Mouse (Mus musculus): ENCODE results near the gene Zbtb41. TPM values are rescaled to one million over a fixed set of nuclear protein-coding genes. Genes with fewer than 3 reads are reported as not detected.
A peak's percentile ranks its signal among the peaks of the same experiment; 100 is the strongest.

Gene Zbtb41
- polyA plus RNA-seq, 1 experiment from 2014 or later = 5.4 TPM

- Histone ChIP-seq H3K4me3 (ENCODE audit: low read length) (peak overlapping the region; percentile 80), H3K27me3 (replicated peaks; ENCODE audit: control insufficient read depth, insufficient read depth, low read length) (no peaks in the 10 kb centered on the region), H3K9me3 (ENCODE audit: control insufficient read depth, low read length) (no peaks in the 10 kb centered on the region), H3K4me2 (ENCODE audit: low read depth, low read length) (peak overlapping the region; percentile 90), H3K27ac (ENCODE audit: low read length) (0 out of 2 replicates have a peak overlapping the region, but pooled peaks have one; percentile 5), H3K36me3 (ENCODE audit: control insufficient read depth, insufficient read depth, low read length) (peaks cover 5% of the 10 kb centered on the region; the same call in 1 of the 2 replicates), H3K4me1 (ENCODE audit: control insufficient read depth, insufficient read depth, low read length) (peaks cover 10% of the 10 kb centered on the region), H3K9ac (ENCODE audit: low read depth, low read length) (peak overlapping the region; percentile 79)
- WGBS = 3% methylated on average over 17 of the region's 17 CpGs
- peak; percentile 52 for ATAC-seq
Observed at GRCm38 (mm10) chr1:139455226-139455869, 33.3 kb downstream of the Zbtb41 start.

GRCm38 (mm10) chr1:139460807-139461206 is 38.7 kb downstream of the Zbtb41 start:
- Histone ChIP-seq H3K9ac (ENCODE audit: low read depth, low read length) (no peak overlapping the region), H3K9me3 (ENCODE audit: control insufficient read depth, low read length) (no peaks in the 10 kb centered on the region), H3K4me2 (ENCODE audit: low read depth, low read length) (no peak overlapping the region), H3K27me3 (replicated peaks; ENCODE audit: control insufficient read depth, insufficient read depth, low read length) (no peaks in the 10 kb centered on the region), H3K36me3 (ENCODE audit: control insufficient read depth, insufficient read depth, low read length) (peaks cover 10% of the 10 kb centered on the region; the same call in 1 of the 2 replicates), H3K4me1 (ENCODE audit: control insufficient read depth, insufficient read depth, low read length) (peaks cover 7% of the 10 kb centered on the region), H3K4me3 (ENCODE audit: low read length) (no peak overlapping the region), H3K27ac (ENCODE audit: low read length) (no peak overlapping the region)
- ATAC-seq = no peak
- WGBS = 86% methylated on average over 5 of the region's 5 CpGs

- WGBS = 93% methylated on average over 11 of the region's 11 CpGs
- no peaks in the 10 kb centered on the region for H3K9me3 ChIP-seq (ENCODE audit: control insufficient read depth, low read length)
- no peak for ATAC-seq
- no peak overlapping the region for H3K4me2 ChIP-seq (ENCODE audit: low read depth, low read length)
- H3K9ac ChIP-seq (ENCODE audit: low read depth, low read length) = no peak overlapping the region
- H3K27me3 ChIP-seq (replicated peaks; ENCODE audit: control insufficient read depth, insufficient read depth, low read length) = no peaks in the 10 kb centered on the region
- H3K36me3 ChIP-seq (ENCODE audit: control insufficient read depth, insufficient read depth, low read length) = 0 out of 2 replicates have a peak, but pooled peaks cover 5% of the 10 kb centered on the region
- no peak overlapping the region for H3K27ac ChIP-seq (ENCODE audit: low read length)
- no peak overlapping the region for H3K4me3 ChIP-seq (ENCODE audit: low read length)
- no peaks in the 10 kb centered on the region for H3K4me1 ChIP-seq (ENCODE audit: control insufficient read depth, insufficient read depth, low read length)
Observed at GRCm38 (mm10) chr1:139465936-139466335, 43.8 kb downstream of the Zbtb41 start.

GRCm38 (mm10) chr1:139478898-139479297 is 56.8 kb downstream of the Zbtb41 start:
- ATAC-seq = no peak
- no peaks in the 10 kb centered on the region for H3K27me3 ChIP-seq (replicated peaks; ENCODE audit: control insufficient read depth, insufficient read depth, low read length)
- no peaks in the 10 kb centered on the region for H3K9me3 ChIP-seq (ENCODE audit: control insufficient read depth, low read length)
- no peak overlapping the region for H3K27ac ChIP-seq (ENCODE audit: low read length)
- H3K9ac ChIP-seq (ENCODE audit: low read depth, low read length) = no peak overlapping the region
- H3K4me3 ChIP-seq (ENCODE audit: low read length) = no peak overlapping the region
- no peaks in the 10 kb centered on the region for H3K4me1 ChIP-seq (ENCODE audit: control insufficient read depth, insufficient read depth, low read length)
- WGBS = 90% methylated on average over 11 of the region's 11 CpGs
- H3K36me3 ChIP-seq (ENCODE audit: control insufficient read depth, insufficient read depth, low read length) = peaks cover 7% of the 10 kb centered on the region
- no peak overlapping the region for H3K4me2 ChIP-seq (ENCODE audit: low read depth, low read length)

- 89% methylated on average over 8 of the region's 8 CpGs for WGBS
- Histone ChIP-seq H3K27ac (ENCODE audit: low read length) (no peak overlapping the region), H3K4me2 (ENCODE audit: low read depth, low read length) (no peak overlapping the region), H3K9ac (ENCODE audit: low read depth, low read length) (no peak overlapping the region), H3K9me3 (ENCODE audit: control insufficient read depth, low read length) (no peaks in the 10 kb centered on the region), H3K4me3 (ENCODE audit: low read length) (no peak overlapping the region), H3K27me3 (replicated peaks; ENCODE audit: control insufficient read depth, insufficient read depth, low read length) (no peaks in the 10 kb centered on the region), H3K36me3 (ENCODE audit: control insufficient read depth, insufficient read depth, low read length) (peaks cover 7% of the 10 kb centered on the region; the same call in 1 of the 2 replicates), H3K4me1 (ENCODE audit: control insufficient read depth, insufficient read depth, low read length) (no peaks in the 10 kb centered on the region)
- ATAC-seq = no peak
Observed at GRCm38 (mm10) chr1:139480246-139480645, 58.2 kb downstream of the Zbtb41 start.

GRCm38 (mm10) chr1:139481146-139481545 is 59.1 kb downstream of the Zbtb41 start:
- WGBS = 75% methylated on average over 4 of the region's 4 CpGs
- Histone ChIP-seq H3K27me3 (replicated peaks; ENCODE audit: control insufficient read depth, insufficient read depth, low read length) (no peaks in the 10 kb centered on the region), H3K9ac (ENCODE audit: low read depth, low read length) (no peak overlapping the region), H3K36me3 (ENCODE audit: control insufficient read depth, insufficient read depth, low read length) (peaks cover 7% of the 10 kb centered on the region; the same call in 1 of the 2 replicates), H3K4me1 (ENCODE audit: control insufficient read depth, insufficient read depth, low read length) (no peaks in the 10 kb centered on the region), H3K4me3 (ENCODE audit: low read length) (no peak overlapping the region), H3K9me3 (ENCODE audit: control insufficient read depth, low read length) (no peaks in the 10 kb centered on the region), H3K4me2 (ENCODE audit: low read depth, low read length) (no peak overlapping the region), H3K27ac (ENCODE audit: low read length) (no peak overlapping the region)
- ATAC-seq = no peak

- no peak overlapping the region for H3K4me3 ChIP-seq (ENCODE audit: low read length)
- H3K36me3 ChIP-seq (ENCODE audit: control insufficient read depth, insufficient read depth, low read length) = no peaks in the 10 kb centered on the region; the same call in 1 of the 2 replicates
- 92% methylated on average over 3 of the region's 3 CpGs for WGBS
- H3K9me3 ChIP-seq (ENCODE audit: control insufficient read depth, low read length) = no peaks in the 10 kb centered on the region
- no peak overlapping the region for H3K27ac ChIP-seq (ENCODE audit: low read length)
- no peak for ATAC-seq
- H3K9ac ChIP-seq (ENCODE audit: low read depth, low read length) = no peak overlapping the region
- no peaks in the 10 kb centered on the region for H3K4me1 ChIP-seq (ENCODE audit: control insufficient read depth, insufficient read depth, low read length)
- H3K27me3 ChIP-seq (replicated peaks; ENCODE audit: control insufficient read depth, insufficient read depth, low read length) = no peaks in the 10 kb centered on the region
- no peak overlapping the region for H3K4me2 ChIP-seq (ENCODE audit: low read depth, low read length)
Observed at GRCm38 (mm10) chr1:139494630-139495029, 72.5 kb downstream of the Zbtb41 start.

GRCm38 (mm10) chr1:139495408-139495807 is 73.3 kb downstream of the Zbtb41 start:
- no peaks in the 10 kb centered on the region for H3K27me3 ChIP-seq (replicated peaks; ENCODE audit: control insufficient read depth, insufficient read depth, low read length)

GRCm38 (mm10) chr1:139496212-139496611 is 74.1 kb downstream of the Zbtb41 start:
- Histone ChIP-seq H3K27me3 (replicated peaks; ENCODE audit: control insufficient read depth, insufficient read depth, low read length) (no peaks in the 10 kb centered on the region), H3K4me1 (ENCODE audit: control insufficient read depth, insufficient read depth, low read length) (no peaks in the 10 kb centered on the region), H3K9ac (ENCODE audit: low read depth, low read length) (no peak overlapping the region), H3K27ac (ENCODE audit: low read length) (no peak overlapping the region), H3K4me2 (ENCODE audit: low read depth, low read length) (no peak overlapping the region), H3K36me3 (ENCODE audit: control insufficient read depth, insufficient read depth, low read length) (no peaks in the 10 kb centered on the region; the same call in 1 of the 2 replicates), H3K4me3 (ENCODE audit: low read length) (no peak overlapping the region), H3K9me3 (ENCODE audit: control insufficient read depth, low read length) (no peaks in the 10 kb centered on the region)
- no peak for ATAC-seq
- WGBS = 81% methylated on average over 3 of the region's 3 CpGs

More at GRCm38 (mm10) chr1:139495408-139495807, 73.3 kb downstream of the Zbtb41 start:
- H3K4me2 ChIP-seq (ENCODE audit: low read depth, low read length) = no peak overlapping the region
- H3K27ac ChIP-seq (ENCODE audit: low read length) = no peak overlapping the region
- no peaks in the 10 kb centered on the region; the same call in 1 of the 2 replicates for H3K36me3 ChIP-seq (ENCODE audit: control insufficient read depth, insufficient read depth, low read length)
- H3K4me1 ChIP-seq (ENCODE audit: control insufficient read depth, insufficient read depth, low read length) = no peaks in the 10 kb centered on the region
- WGBS = 92% methylated on average over 2 of the region's 2 CpGs
- ATAC-seq = no peak
- no peak overlapping the region for H3K9ac ChIP-seq (ENCODE audit: low read depth, low read length)
- no peaks in the 10 kb centered on the region for H3K9me3 ChIP-seq (ENCODE audit: control insufficient read depth, low read length)
- H3K4me3 ChIP-seq (ENCODE audit: low read length) = no peak overlapping the region

Data from intestine, embryonic 16.5 days (tissue).